Mouse (Mus musculus): ENCODE measurements around the gene Nuak2.

Nuak2 gene

DNA sequence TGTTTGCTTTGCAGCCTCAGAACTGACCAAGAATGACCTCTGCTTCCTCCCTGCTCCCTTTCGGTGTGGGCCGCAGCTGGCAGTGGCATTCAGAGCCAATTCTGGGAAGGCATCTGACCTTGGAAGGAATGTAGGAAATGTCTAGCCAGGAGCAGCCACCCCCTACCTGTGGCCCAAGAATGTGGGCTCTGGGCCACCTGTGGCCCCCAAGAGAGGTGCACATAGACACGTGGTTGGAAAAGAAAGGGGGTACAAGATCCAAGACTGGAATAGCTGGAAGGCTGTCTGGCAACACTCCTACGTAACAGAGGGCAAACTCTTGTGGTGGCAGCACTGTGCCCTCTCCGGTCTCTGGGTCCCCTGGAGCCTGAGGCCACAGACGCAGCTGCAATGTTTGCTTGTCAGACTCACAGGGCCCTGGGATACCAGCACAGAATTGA lies 39.3 kb downstream of the Nuak2 start:
- DNase-seq: peak; percentile 84 to 92

DNA sequence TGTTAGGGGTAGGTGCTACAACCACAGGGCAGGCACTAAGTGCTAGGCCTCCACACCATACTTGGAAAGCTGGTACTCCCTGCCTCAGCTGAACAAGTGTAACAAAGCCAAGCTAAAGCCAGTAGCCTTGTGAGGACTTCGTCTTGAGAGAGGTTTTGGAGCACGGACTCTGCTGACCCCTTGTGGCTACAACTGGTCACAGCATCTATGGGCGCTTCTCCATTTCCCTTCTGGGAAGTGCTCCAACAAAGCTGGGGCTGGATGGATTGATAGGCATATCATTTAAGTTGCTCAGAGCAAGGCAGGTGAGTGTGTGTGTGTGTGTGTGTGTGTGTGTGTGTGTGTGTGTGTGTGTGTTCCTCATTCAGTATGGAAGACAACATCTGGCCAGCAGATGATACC lies 39.9 kb downstream of the Nuak2 start:
- DNase-seq: peak; percentile 89

DNA sequence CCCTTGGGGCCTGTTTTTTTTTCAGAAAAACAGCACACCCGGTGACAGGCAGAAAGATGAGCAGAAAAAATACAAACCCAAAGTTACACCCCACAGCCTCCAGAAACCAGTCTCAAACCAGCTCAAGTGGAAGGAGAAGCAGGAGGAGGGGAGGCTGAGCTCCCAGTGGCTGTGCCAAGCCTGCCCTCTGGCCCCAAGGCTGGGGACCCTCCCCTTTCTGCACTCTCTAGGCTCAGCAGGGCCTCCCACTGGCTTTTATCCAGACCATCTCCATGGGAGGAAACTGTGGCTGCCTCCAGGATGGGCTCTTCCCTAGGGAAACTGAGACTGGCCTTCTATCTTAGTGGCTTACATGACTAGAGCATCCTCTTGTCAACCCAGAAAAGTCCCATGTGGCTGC lies 40.9 kb downstream of the Nuak2 start:
- no peak for DNase-seq

DNA sequence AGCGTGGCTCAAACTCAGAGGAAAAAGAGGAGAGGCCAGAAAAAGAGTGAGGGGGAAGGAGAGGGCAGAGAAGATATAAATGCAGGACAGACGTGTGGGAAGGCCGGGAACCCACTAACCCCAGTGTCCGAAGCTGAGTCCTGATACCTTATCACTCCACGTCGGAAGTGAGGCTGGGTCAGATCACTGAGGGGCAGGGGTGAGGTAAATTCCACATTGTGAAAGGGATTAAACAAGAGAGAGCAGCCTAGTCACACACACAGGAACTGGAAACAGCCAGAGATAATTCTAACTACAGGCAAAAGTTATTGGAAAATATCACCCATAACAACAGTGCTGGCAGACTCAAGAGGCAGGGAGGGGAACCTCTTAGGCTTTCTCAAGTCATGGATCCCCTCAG lies 46.0 kb downstream of the Nuak2 start:
- no peak for DNase-seq

DNA sequence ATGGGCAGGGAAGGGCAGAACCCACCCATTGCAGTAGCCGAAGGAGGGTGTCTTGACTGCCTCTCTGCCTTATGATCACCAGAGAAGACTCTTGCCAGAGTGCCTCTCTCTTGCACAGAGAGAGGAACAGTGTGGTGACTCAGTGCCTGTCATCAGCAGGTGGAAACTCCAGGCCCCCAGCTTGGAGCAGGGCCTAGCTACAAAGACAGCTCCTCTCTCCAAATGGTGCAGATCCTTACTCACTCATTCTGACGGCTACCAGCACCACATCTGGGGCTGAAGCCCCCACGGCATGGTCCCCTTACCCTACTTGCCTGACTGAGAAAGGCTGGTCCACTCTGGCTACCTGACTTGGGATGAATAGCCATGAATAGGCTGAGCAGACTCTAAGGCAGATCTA lies 48.5 kb downstream of the Nuak2 start:
- DNase-seq: no peak

DNA sequence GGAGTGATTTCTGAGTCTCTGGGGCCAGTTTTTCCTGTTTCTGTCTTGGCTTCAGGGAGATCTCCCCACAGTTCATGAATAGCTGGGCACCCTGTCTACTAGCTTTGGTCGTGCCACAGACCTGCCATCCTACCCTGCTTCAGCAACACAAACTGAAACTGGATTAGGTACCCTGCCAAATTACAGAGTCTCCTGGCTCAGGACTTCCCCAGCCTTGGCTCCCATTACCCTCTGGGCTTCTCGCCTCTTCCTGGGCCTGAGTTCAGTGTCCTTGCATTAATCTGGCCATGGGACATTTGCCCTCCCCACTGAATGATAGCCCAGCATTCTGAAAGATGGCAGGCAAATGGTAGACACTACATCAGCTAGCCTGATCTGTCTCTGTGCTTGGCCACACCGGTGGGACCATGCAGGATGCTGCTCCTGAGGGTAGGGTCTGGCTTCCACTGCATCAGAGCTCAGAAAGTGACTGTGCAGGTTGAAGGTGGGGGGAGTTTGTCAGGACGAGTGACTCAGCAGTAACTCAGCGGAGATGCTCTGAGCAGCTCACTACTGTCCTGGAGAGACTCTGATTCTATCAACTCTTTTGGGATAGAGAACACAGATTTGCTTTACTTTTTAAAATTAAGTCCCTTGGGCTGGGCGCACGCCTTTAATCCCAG lies 49.1 kb downstream of the Nuak2 start:
- no peak for DNase-seq

DNA sequence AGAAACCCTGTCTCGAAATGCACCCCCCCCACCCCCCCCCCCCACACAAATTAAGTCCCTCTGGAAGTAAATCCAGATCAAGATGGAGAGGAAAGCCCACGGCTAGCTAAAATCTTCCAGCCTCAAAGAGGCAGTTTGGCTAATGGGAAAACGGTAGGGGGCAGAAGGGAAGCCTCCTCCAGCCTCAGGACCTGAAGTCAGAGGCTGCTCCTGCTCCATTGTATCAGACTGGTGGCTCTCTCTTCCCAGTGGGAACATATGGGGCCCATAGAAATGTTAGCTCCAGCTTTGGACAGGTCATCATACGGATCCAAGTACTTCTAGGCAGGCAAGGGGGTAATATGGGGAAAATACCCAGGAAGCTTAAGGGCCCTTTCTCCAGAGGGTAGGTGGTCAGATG lies 49.7 kb downstream of the Nuak2 start:
- DNase-seq: no peak

DNA sequence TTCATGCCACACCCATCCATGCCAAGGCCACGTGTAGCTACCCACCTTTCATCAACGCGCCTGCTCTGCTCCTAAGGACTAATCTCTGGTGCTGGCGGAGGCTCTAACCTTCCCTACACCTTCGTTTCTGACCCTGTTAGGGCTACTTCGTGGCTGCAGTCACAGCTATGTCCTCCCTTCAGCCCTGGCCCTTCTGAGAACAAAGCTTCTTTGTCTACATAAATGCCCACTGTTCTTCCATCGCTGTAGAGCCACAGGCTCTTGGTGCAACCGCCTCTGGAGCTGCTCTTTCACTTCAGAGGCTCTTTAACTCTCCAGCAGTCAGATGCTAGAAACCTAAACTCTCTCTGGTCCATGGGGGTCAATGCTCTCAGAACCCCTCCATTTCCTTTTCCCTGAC lies 50.3 kb downstream of the Nuak2 start:
- no peak for DNase-seq

DNA sequence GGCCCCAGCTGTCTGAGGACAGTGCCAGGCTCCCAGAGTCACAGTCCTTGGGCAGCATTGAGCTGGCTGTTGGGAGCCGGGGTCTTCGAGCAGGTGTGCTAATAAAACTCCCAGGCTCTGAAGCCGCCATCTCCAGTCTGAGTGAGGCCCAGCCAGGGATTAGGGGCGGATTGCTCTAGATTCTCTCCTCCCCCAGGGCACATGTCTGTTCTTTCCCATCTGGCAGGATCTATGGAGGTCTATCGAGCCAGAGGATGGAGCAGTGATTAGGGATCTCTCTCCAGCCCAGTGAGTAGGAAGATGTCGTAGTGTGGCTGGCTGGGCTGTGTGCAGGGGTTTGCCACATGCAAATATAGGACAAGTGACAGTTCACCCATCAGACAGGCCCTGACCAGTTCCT lies 51.0 kb downstream of the Nuak2 start:
- no peak for DNase-seq

DNA sequence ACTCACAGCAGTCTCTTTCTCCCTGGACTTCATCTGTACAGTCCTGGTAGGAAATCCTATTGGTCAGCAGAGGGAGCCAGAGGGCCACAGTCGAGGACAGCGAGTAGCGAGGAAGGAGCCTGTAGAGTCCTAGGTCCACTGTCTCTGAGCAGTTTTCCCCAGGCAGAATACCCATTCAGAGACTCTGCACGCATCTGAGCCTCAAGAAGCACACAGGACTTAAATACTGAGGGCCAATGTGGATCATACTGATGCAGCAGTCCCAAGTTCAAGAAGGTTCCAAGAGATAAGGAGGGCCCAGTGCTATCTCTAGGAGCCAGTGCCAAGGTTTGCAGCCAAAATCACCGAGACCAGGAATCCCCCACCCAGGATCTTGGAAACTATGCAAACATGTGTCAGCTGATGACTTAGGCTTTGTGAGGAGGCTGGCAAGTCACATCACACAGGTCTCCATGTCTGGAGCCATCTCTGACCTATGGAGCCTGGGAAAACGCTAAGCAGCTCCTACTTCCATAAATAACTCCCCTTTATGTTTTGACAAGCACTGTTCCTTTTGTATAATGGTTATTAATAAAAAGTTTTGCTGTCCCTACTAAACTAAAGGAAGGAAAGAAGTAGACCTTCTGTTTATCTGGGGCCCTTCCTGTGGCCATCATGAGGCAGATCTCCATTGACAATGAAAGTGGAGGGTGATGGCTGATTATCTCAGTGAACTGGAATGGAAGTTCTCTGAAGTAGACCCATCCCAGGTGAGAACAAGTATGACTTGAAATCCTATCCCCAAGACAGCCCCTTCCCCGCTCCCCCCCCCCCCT lies 52.0 kb downstream of the Nuak2 start:
- peak; percentile 91 to 93 for DNase-seq

DNA sequence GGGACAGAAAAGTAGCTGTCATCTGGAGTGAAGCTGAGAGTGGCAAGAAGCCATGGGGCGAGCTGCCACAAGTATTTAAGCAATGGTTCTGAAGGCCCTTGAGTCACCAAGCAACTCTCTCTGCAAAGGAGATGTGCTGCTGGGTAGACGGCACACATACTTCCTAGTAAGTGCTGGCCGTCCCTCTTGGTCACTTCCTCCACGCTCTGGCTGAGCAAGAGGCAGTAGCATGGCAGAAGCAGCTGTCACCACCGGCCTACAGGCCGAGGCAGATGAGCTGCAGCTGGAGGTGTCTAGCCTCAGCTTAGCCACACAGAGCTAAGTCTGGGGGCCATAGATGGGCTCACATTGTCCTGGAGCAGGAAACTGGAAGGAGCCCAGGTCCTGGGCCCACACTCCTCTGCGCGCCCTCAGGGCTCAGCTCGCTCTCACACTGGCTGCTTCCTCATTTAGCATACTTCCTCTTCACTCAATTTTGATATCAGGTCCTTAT lies 54.8 kb downstream of the Nuak2 start:
- no peak for DNase-seq

DNA sequence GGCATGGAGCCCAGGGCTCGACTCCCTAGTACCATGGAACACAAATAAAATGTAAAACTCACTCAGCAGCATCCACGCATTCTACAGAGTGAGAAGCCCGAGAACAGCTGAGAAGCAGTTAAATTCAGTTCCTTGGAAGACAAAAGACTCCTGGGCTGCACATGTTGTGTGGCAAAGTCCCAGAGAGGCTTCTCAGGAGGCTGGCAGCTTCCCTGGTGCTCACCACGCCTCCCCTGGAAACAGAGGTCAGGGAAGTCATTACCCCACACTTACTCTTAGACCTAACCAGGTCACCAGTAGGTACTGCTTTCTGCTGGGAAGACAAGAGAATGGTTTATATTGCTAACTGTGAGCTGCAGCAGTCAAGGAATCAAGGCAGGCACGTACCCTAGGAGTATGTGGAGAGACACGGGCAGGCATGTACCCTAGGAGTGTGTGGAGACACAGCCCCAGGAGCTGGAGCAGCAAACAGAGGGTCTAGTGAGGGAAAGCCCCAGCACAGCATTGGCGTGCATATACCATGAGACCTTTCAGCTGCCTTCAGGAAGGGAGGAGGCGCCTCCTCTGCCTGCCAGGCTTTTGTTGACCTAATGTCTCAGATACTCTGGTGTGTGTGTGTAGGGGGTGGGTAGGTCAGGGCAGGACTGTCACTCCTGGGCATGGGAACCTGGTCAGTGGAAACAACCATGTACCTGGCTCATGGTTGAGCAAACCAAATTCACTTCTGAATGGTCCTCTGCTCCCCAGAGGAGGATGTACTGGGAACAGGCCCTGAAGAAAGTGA lies 55.6 kb downstream of the Nuak2 start:
- DNase-seq: peak; percentile 53 to 71

DNA sequence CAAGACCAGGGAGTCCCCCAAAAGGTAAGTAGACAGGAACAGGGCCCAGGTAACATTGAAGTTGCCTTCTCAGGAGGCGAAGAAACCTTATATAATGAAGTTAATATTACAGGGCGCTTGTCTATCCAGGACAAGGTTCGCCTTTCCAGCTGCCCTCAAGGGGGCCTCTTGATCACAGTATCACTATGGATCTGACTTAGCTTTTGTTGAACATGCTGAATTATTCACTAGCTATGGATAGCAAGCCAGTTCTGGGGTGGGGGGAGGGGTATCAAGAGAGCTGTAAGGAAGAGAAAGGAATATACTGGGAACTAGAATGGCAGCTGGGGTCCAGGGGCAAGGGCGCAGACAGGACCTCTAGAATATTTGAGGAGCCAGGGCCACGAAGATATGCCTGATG lies 56.4 kb downstream of the Nuak2 start:
- no peak for DNase-seq

DNA sequence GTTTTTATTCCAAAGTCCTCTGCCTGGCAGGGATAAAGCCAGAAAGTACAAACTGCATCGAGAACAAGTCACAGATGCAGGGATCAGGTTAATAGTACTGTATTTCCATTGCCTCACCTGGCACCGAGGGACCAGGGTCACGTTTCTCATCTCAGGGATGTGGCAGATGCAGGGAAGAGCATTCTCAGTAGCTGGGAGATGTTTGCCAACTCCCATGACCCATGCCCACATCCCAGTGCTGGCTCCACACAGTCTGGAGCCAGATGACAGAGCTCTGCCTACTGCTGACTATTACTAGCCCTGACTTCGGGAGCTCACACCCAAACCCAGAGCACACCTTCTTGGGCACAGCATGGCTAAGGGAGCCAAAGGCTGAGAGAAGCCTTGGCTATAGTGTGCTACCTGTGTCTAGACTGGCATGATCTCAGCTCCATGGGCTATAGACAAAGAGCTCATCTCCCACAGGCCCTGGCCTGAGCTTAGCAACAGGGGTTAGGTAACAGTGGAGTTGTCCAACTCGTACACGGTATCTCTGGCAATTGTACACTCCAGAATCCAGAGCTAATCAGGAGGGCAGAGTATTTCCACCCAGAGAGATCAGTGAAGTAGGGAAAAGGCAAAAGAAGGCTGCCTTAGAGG lies 57.1 kb downstream of the Nuak2 start:
- peak; percentile 44 to 73 for DNase-seq

DNA sequence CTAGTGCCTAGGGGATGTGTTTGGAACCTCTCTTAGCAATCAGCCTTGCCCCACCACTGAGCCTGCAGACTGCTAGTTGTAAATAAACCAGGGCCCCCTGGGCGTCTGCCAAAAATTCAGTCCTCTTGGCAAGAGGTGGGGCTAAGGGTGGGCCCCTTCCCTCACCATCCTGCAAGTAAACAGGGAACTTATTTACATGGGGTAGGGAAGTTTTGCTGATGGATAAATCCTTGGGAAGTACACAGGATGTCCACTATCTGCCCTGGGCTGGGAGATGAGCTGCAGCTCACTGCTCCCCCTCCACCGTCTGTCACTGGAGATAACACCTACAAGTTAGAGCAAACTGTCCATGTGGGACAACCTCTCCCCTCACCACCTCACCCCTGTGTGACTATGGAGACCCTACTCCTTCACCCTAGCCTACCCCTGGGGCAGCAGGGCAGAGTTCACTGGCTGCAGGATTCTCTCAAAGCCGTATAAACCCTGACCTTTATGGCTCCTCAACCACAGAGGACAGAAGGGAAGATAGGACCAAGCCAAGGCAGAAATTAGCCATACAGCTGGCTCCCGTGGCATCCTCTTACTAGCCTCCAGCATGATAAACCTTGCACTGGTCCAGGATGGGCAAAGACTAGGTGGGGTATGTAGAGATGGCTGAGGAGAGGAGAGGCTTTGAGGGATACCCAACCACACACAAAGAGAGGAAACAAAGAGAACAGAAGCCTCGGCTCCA lies 58.4 kb downstream of the Nuak2 start:
- peak; percentile 91 for DNase-seq

DNA sequence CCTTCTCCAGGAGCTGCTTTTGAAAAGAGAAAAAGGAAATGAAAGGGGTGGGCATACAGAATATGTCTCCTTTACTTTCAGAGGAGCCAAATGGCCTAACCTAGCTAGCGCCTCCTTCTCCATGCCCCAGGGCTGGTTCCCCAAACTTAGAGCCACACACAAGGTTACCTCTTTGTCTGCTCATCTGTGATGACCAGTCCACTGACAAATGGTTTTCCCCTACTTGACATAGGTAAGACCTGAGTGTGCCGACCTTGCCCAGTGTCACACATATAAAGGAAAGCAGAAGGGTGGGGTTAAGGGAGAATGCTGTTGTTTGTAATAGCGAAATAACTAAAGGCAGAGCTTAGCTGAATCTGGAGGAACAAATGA lies 58.9 kb downstream of the Nuak2 start:
- DNase-seq: no peak

DNA sequence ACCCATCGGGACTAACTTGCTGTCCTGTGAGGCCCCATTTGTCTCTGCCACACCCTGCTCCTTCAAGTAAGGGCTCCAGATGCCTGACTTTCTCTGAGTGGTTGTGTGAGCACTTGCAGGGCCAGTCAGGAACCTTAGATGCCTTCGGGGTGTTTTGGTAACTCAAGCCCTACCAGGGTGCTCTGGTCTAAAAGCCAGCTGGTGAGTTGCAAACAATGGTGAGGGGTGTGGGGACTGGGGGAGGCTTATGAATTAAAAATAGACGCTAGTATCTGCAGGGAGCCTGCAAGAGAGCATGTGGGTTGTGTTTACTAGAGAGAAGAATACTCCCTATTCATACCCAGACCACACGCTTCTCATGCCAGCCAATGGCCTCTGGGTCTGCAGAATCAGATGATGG lies 59.3 kb downstream of the Nuak2 start:
- no peak for DNase-seq

DNA sequence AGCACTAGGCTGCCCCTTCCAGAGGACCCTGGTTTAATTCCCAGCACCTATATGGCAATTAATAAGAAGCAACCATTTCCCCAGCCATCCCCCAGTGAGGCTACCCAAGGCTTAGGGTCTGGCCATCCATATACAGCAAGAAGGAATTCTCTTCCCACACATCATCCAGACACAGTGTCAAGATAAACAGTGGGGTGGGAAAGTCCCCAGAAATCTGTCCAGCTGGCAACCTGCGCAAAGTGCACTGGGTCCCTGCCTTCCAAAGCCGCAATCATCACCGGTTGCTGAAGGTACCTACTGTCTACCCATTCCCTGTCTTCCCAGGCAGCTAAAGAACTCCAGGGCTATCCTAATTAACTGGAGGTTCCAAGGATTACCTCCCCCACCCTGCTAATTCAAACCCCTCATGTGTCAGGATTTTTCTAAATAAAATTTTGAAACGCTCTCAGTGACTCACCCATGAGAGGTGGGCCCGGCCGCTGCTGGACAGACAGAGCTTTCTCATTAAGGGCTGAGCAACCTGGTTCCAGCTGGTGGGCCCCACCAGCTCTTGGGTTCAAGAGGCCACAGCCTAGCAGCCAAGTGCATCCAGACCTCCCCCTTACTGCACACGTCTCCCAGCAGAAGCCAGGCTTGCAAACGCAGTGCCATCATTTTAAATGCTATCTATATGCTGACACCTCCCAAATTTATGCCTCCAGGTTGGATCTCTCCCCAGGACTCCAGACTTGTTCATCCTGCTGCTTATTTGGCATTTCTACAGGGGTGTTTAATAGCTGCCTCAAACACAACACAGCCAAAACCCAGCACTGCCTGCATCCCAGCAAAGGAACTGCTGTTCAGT lies 60.5 kb downstream of the Nuak2 start:
- peak in 1 of 2 experiments; percentile 1 for DNase-seq

DNA sequence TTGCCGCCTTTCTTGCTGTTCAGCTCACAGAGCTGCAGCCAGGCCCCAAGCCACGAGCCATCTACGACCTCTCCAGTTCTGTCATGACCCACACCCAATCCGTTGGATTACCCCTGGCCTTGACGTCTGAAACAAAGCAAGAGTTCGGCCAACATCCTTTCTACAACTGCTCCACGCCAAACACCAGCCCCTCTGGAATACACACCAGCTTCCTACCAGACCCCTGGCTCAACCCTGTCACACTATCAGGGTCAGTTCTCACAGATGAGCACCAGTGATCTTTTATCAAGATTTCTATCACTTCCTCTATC lies 61.1 kb downstream of the Nuak2 start:
- DNase-seq: peak; percentile 45 to 69

DNA sequence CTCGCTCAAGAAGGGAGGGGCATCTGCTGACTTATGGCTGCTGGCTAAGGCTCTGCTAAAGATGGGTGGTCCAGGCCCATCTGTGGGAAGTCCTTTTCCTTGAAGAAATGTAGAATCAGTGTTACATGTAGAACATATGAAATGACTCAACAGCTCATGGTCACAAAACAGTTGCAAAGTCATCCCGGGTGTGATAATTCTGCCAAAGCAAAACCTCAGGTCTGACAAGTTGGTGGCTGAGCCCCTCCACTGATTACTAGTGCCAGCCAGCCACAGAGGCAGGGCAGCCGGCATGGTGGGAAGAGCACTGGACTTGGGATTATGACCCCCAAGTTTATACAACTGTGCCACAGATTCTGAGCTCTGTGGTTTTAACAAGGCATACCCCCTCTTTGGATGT lies 61.9 kb downstream of the Nuak2 start:
- no peak for DNase-seq

DNA sequence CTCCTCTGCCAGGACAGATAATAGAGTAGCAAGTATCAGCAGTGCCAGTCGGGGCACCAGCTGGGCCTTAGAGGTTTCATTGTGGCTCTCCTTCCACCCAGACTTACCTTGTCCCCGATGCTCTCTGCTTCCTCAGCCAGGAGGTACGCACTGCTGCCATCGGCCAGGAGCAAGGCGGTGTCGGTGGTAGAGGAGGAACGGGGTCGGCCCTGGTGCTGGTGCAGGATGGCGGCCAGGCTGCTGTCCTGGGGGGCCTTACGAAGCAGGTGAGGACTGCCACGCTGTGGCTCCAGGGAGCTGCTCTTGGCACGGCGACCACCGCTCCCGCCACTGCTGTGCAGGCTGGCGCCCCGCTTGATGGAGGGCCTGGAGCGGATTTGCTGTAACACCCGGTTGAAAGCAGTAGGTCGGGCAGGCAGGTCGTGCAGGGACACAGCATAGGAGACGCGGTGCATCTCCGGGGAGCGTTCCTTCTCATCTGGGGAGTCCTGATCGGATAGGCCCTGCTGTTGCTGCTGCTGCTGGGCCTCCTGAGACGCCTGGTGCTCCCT lies 64.7 kb downstream of the Nuak2 start:
- DNase-seq: no peak

Data from kidney, postnatal 36 days (tissue).